11 mouse cellular contexts compared by ENCODE assay signal in genomic region chr14:31188771-31189181, GRCm38 (mm10). TPM values are rescaled to one million over a fixed set of nuclear protein-coding genes. Genes with fewer than 3 reads are reported as not detected.
DNase-seq lines count a peak whose midpoint lies in the region; ATAC-seq and TF ChIP-seq lines count a peak whose summit lies in the region.
"Had no signal": no experiment of that assay in that cellular context is flagged by ENCODE, and none has a peak within 500 bp of the region (broad histone marks: within the 10 kb centered on the region; RNA-seq: fewer than 3 reads in every experiment).

No protein-coding gene starts in this region.

- 66% methylated on average over 6 of the region's 6 CpGs for WGBS in hindbrain, embryonic 13.5 days
- WGBS in hindbrain, embryonic 14.5 days, result 54% methylated on average over 6 of the region's 6 CpGs
- WGBS in bone marrow, adult 2 months, result 47% methylated on average over 6 of the region's 6 CpGs
- 73% methylated on average over 6 of the region's 6 CpGs for WGBS in liver, embryonic 16.5 days (ENCODE audit: insufficient replicate concordance)
- 31% methylated on average over 6 of the region's 6 CpGs for WGBS in midbrain, postnatal 0 days

- H3K36me3 ChIP-seq in hindbrain, embryonic 13.5 days, result peaks cover 100% of the 10 kb centered on the region
- peaks cover 100% of the 10 kb centered on the region for H3K36me3 ChIP-seq in hindbrain, embryonic 14.5 days (replicated peaks; ENCODE audit: control insufficient read depth, insufficient read depth)
- H3K36me3 ChIP-seq in liver, embryonic 16.5 days (ENCODE audit: control insufficient read depth, insufficient read depth), result peaks cover 50% of the 10 kb centered on the region
- peaks cover 89% of the 10 kb centered on the region for H3K36me3 ChIP-seq in midbrain, postnatal 0 days (ENCODE audit: insufficient read depth, low read length)

- intact Hi-C loops in gastrocnemius, postnatal 14 days (cut with DNase I; ENCODE audit: low total_unique reads), result loop anchor here (10.0 kb wide), 1 partner anchor 54 kb away; the partner anchor contains the start of gene Nt5dc2

- no peak overlapping the region for H3K4me3 ChIP-seq in hindbrain, embryonic 13.5 days
- no peak overlapping the region for H3K4me3 ChIP-seq in hindbrain, embryonic 14.5 days (replicated peaks; ENCODE audit: low read length)
- peak overlapping the region; percentile 33 for H3K4me3 ChIP-seq in bone marrow, adult 2 months (replicated peaks; ENCODE audit: control insufficient read depth, low read depth, low read length)
- H3K4me3 ChIP-seq in liver, embryonic 16.5 days (ENCODE audit: low read depth, low read length), result no peak overlapping the region
- H3K4me3 ChIP-seq in midbrain, postnatal 0 days (ENCODE audit: low read depth, low read length), result no peak overlapping the region

- H3K9ac ChIP-seq in hindbrain, embryonic 13.5 days, result no peak overlapping the region
- no peak overlapping the region for H3K9ac ChIP-seq in hindbrain, embryonic 14.5 days
- no peak overlapping the region for H3K9ac ChIP-seq in liver, embryonic 16.5 days (ENCODE audit: low read depth, low read length)
- H3K9ac ChIP-seq in midbrain, postnatal 0 days (replicated peaks; ENCODE audit: low read length, poor library complexity, severe bottlenecking), result no peak overlapping the region

- H3K27ac ChIP-seq in hindbrain, embryonic 13.5 days, result peak overlapping the region; percentile 46
- no peak overlapping the region for H3K27ac ChIP-seq in hindbrain, embryonic 14.5 days
- peak overlapping the region; percentile 87 for H3K27ac ChIP-seq in bone marrow, adult 2 months (ENCODE audit: control insufficient read depth, insufficient read depth, low read depth, low read length, poor library complexity)
- peak overlapping the region; percentile 66 for H3K27ac ChIP-seq in liver, embryonic 16.5 days (ENCODE audit: low read length)
- H3K27ac ChIP-seq in midbrain, postnatal 0 days (ENCODE audit: low read depth, low read length), result peak overlapping the region; percentile 63

- no peak for DNase-seq in hindbrain, embryonic 14.5 days (ENCODE audit: low spot score)
- no peak for DNase-seq in midbrain, postnatal 0 days (ENCODE audit: low spot score)
- no peak for DNase-seq in testis, postnatal 14 days (ENCODE audit: low spot score)
- DNase-seq in retina, embryonic 14.5 days (ENCODE audit: low spot score), result no peak
- DNase-seq in gastrocnemius, postnatal 14 days, result no peak
- DNase-seq: cerebellum, postnatal 14 days had no signal

- no peak for TF ChIP-seq CTCF in bone marrow, adult 2 months (IDR thresholded peaks at IDR 0.05; ENCODE audit: control insufficient read depth, insufficient read depth, low read length)
- TF ChIP-seq CTCF in midbrain, postnatal 0 days (IDR thresholded peaks at IDR 0.05), result no peak

- H3K4me2 ChIP-seq in hindbrain, embryonic 13.5 days, result no peak overlapping the region
- H3K4me2 ChIP-seq in hindbrain, embryonic 14.5 days (replicated peaks), result no peak overlapping the region
- no peak overlapping the region for H3K4me2 ChIP-seq in liver, embryonic 16.5 days (ENCODE audit: low read depth, low read length)
- H3K4me2 ChIP-seq in midbrain, postnatal 0 days (ENCODE audit: low read depth, low read length, poor library complexity, severe bottlenecking), result no peak overlapping the region

- peak; percentile 66; the same call in 1 of the 2 replicates for ATAC-seq in hindbrain, embryonic 13.5 days (ENCODE audit: low FRiP score)
- ATAC-seq in hindbrain, embryonic 14.5 days (ENCODE audit: low FRiP score), result no peak
- ATAC-seq in liver, embryonic 16.5 days (ENCODE audit: low read depth), result peak; percentile 51
- ATAC-seq in midbrain, postnatal 0 days (ENCODE audit: low FRiP score), result peak; percentile 68; the same call in 1 of the 2 replicates

- H3K9me3 ChIP-seq in hindbrain, embryonic 13.5 days, result no peaks in the 10 kb centered on the region
- H3K9me3 ChIP-seq in hindbrain, embryonic 14.5 days (ENCODE audit: control insufficient read depth, low read length), result no peaks in the 10 kb centered on the region
- no peaks in the 10 kb centered on the region for H3K9me3 ChIP-seq in liver, embryonic 16.5 days (replicated peaks; ENCODE audit: control insufficient read depth, low read length)
- no peaks in the 10 kb centered on the region for H3K9me3 ChIP-seq in midbrain, postnatal 0 days (ENCODE audit: low read length)

- no peak for TF ChIP-seq POLR2A in bone marrow, adult 2 months (IDR thresholded peaks at IDR 0.05; ENCODE audit: borderline replicate concordance, control insufficient read depth, low read depth, low read length)

- no peaks in the 10 kb centered on the region for H3K4me1 ChIP-seq in hindbrain, embryonic 13.5 days (replicated peaks)
- H3K4me1 ChIP-seq in hindbrain, embryonic 14.5 days (replicated peaks; ENCODE audit: control insufficient read depth, insufficient read depth, low read length), result no peaks in the 10 kb centered on the region
- H3K4me1 ChIP-seq in bone marrow, adult 2 months (ENCODE audit: control insufficient read depth, insufficient read depth, low read length), result peaks cover 5% of the 10 kb centered on the region; the same call in 1 of the 2 replicates
- H3K4me1 ChIP-seq in liver, embryonic 16.5 days (ENCODE audit: control insufficient read depth, low read depth, low read length), result peaks cover 11% of the 10 kb centered on the region
- no peaks in the 10 kb centered on the region; the same call in 1 of the 2 replicates for H3K4me1 ChIP-seq in midbrain, postnatal 0 days (ENCODE audit: insufficient read depth, low read length)

- H3K27me3 ChIP-seq in hindbrain, embryonic 13.5 days, result no peaks in the 10 kb centered on the region
- no peaks in the 10 kb centered on the region for H3K27me3 ChIP-seq in hindbrain, embryonic 14.5 days (ENCODE audit: control insufficient read depth, insufficient read depth, low read length)
- no peaks in the 10 kb centered on the region for H3K27me3 ChIP-seq in liver, embryonic 16.5 days (ENCODE audit: control insufficient read depth, insufficient read depth, low read depth, low read length)
- H3K27me3 ChIP-seq in midbrain, postnatal 0 days (ENCODE audit: insufficient read depth, low read length), result no peaks in the 10 kb centered on the region

RNA-seq across cellular contexts. Expression of gene Tnnc1, which starts 19.3 kb away (rescaled TPM):
- 7.3 and 9.1 TPM in 2 replicates for polyA plus RNA-seq in hindbrain, embryonic 13.5 days (2015; fragmentation: Nextera tagmentation; extraction: Ambion mirVana)
- 2.4 and 3.2 TPM in 2 replicates for polyA plus RNA-seq in hindbrain, embryonic 14.5 days (2014; fragmentation: Nextera tagmentation; extraction: Ambion mirVana)
- 4.2 TPM in 1 of 2 replicates, not detected in the other for polyA plus RNA-seq in bone marrow, adult 2 months (2011; ENCODE audit: insufficient read depth, insufficient read length, low replicate concordance, missing spikeins)
- polyA plus RNA-seq in liver, embryonic 16.5 days (2015; fragmentation: Nextera tagmentation; extraction: Ambion mirVana), result 80.6 and 93.1 TPM in 2 replicates
- 1.9 and 7.4 TPM in 2 replicates for total RNA-seq in midbrain, postnatal 0 days (2014; rRNA removed)
- 4.6 and 4.8 TPM in 2 replicates for polyA plus RNA-seq in midbrain, postnatal 0 days (2015; fragmentation: Nextera tagmentation; extraction: Ambion mirVana)
- 100 to 1,000 TPM; 273 to 573 TPM for total RNA-seq in gastrocnemius, postnatal 14 days (2021)
- total RNA-seq: hematopoietic stem cell, adult 5-6 weeks; MEL had no signal

RNA-seq across cellular contexts. Expression of gene Stab1, which starts 20.3 kb away (rescaled TPM):
- 24.8 and 25.2 TPM in 2 replicates for polyA plus RNA-seq in hindbrain, embryonic 13.5 days (2015; fragmentation: Nextera tagmentation; extraction: Ambion mirVana)
- 17.9 and 27.6 TPM in 2 replicates for polyA plus RNA-seq in hindbrain, embryonic 14.5 days (2014; fragmentation: Nextera tagmentation; extraction: Ambion mirVana)
- 56.3 and 73.4 TPM in 2 replicates for polyA plus RNA-seq in bone marrow, adult 2 months (2011; ENCODE audit: insufficient read depth, insufficient read length, low replicate concordance, missing spikeins)
- polyA plus RNA-seq in liver, embryonic 16.5 days (2015; fragmentation: Nextera tagmentation; extraction: Ambion mirVana), result 25.8 and 32.2 TPM in 2 replicates
- 25.5 and 31.4 TPM in 2 replicates for total RNA-seq in midbrain, postnatal 0 days (2014; rRNA removed)
- 9.0 and 11.7 TPM in 2 replicates for polyA plus RNA-seq in midbrain, postnatal 0 days (2015; fragmentation: Nextera tagmentation; extraction: Ambion mirVana)
- 10 to 100 TPM; 29.8 to 40.4 TPM for total RNA-seq in gastrocnemius, postnatal 14 days (2021)
- total RNA-seq: hematopoietic stem cell, adult 5-6 weeks had no signal

RNA-seq across cellular contexts. Expression of gene Nisch, which starts 28.0 kb away (rescaled TPM):
- polyA plus RNA-seq in hindbrain, embryonic 13.5 days (2015; fragmentation: Nextera tagmentation; extraction: Ambion mirVana), result 315 and 334 TPM in 2 replicates
- 304 and 309 TPM in 2 replicates for polyA plus RNA-seq in hindbrain, embryonic 14.5 days (2014; fragmentation: Nextera tagmentation; extraction: Ambion mirVana)
- 102 and 233 TPM in 2 replicates for polyA plus RNA-seq in bone marrow, adult 2 months (2011; ENCODE audit: insufficient read depth, insufficient read length, low replicate concordance, missing spikeins)
- polyA plus RNA-seq in liver, embryonic 16.5 days (2015; fragmentation: Nextera tagmentation; extraction: Ambion mirVana), result 94.9 and 112 TPM in 2 replicates
- 391 and 398 TPM in 2 replicates for total RNA-seq in midbrain, postnatal 0 days (2014; rRNA removed)
- 261 and 274 TPM in 2 replicates for polyA plus RNA-seq in midbrain, postnatal 0 days (2015; fragmentation: Nextera tagmentation; extraction: Ambion mirVana)
- total RNA-seq in gastrocnemius, postnatal 14 days (2021), result 100 to 1,000 TPM in 1 of 2 experiments, 10 to 100 TPM in 1; 93.2 to 102 TPM

RNA-seq across cellular contexts. Expression of gene Sema3g, which starts 28.9 kb away (rescaled TPM):
- polyA plus RNA-seq in hindbrain, embryonic 13.5 days (2015; fragmentation: Nextera tagmentation; extraction: Ambion mirVana), result 0.84 and 0.90 TPM in 2 replicates
- polyA plus RNA-seq in hindbrain, embryonic 14.5 days (2014; fragmentation: Nextera tagmentation; extraction: Ambion mirVana), result 0.27 and 0.32 TPM in 2 replicates
- polyA plus RNA-seq in bone marrow, adult 2 months (2011; ENCODE audit: insufficient read depth, insufficient read length, low replicate concordance, missing spikeins), result 1.1 and 2.7 TPM in 2 replicates
- polyA plus RNA-seq in liver, embryonic 16.5 days (2015; fragmentation: Nextera tagmentation; extraction: Ambion mirVana), result 0.04 TPM in 2 replicates
- 3.1 and 4.1 TPM in 2 replicates for total RNA-seq in midbrain, postnatal 0 days (2014; rRNA removed)
- polyA plus RNA-seq in midbrain, postnatal 0 days (2015; fragmentation: Nextera tagmentation; extraction: Ambion mirVana), result 0.36 and 0.44 TPM in 2 replicates
- 1 to 10 TPM; 7.2 to 8.7 TPM for total RNA-seq in gastrocnemius, postnatal 14 days (2021)

RNA-seq across cellular contexts. Expression of gene Nt5dc2, which starts 57.9 kb away (rescaled TPM):
- polyA plus RNA-seq in hindbrain, embryonic 13.5 days (2015; fragmentation: Nextera tagmentation; extraction: Ambion mirVana), result 273 and 282 TPM in 2 replicates
- polyA plus RNA-seq in hindbrain, embryonic 14.5 days (2014; fragmentation: Nextera tagmentation; extraction: Ambion mirVana), result 260 and 277 TPM in 2 replicates
- 22.9 and 25.2 TPM in 2 replicates for polyA plus RNA-seq in bone marrow, adult 2 months (2011; ENCODE audit: insufficient read depth, insufficient read length, low replicate concordance, missing spikeins)
- polyA plus RNA-seq in liver, embryonic 16.5 days (2015; fragmentation: Nextera tagmentation; extraction: Ambion mirVana), result 149 and 179 TPM in 2 replicates
- 132 and 171 TPM in 2 replicates for total RNA-seq in midbrain, postnatal 0 days (2014; rRNA removed)
- polyA plus RNA-seq in midbrain, postnatal 0 days (2015; fragmentation: Nextera tagmentation; extraction: Ambion mirVana), result 132 and 144 TPM in 2 replicates
- total RNA-seq in gastrocnemius, postnatal 14 days (2021), result 1 to 10 TPM; 6.8 to 8.1 TPM
